Mouse (Mus musculus) intestine, postnatal 0 days (tissue): ENCODE data around the gene Crygs. TPM values are rescaled to one million over a fixed set of nuclear protein-coding genes. Genes with fewer than 3 reads are reported as not detected.
"Not testable (repeated sequence)": the region's sequence is repeated elsewhere in the genome, so short reads cannot be mapped to it uniquely, and the experiment has no call there.

Experiments
- ATAC-seq: fragments of 200-750 bp; cut with Nextera tagmentation; 2 replicates; pipeline ENCODE4 v1.8.0; 2017; ENCODE audit warnings: mild to moderate bottlenecking, moderate TSS enrichment, moderate library complexity
- H3K27ac ChIP-seq: fragments of 300-500 bp; sonication (generic); 2 replicates; pipeline ENCODE4 v1.5.1; 2014; ENCODE audit warnings: mild to moderate bottlenecking, low read depth, low read length, moderate library complexity
- H3K27me3 ChIP-seq: fragments of 300-500 bp; sonication (generic); replicated peaks from 2 replicates; pipeline ENCODE4 v1.6.1; 2014; ENCODE audit warnings: low read length, mixed read lengths; ENCODE audit not compliant: control insufficient read depth, insufficient read depth
- H3K36me3 ChIP-seq: fragments of 300-500 bp; sonication (generic); 2 replicates; pipeline ENCODE4 v1.6.1; 2014; ENCODE audit warnings: mild to moderate bottlenecking, moderate library complexity; ENCODE audit not compliant: control insufficient read depth, insufficient read depth
- H3K4me1 ChIP-seq: fragments of 300-500 bp; sonication (generic); replicated peaks from 2 replicates; pipeline ENCODE4 v1.6.1; 2014; ENCODE audit warnings: antibody characterized with exemption, low read length, mixed read lengths; ENCODE audit not compliant: control insufficient read depth, insufficient read depth
- H3K4me2 ChIP-seq: fragments of 300-500 bp; sonication (generic); replicated peaks from 2 replicates; pipeline ENCODE4 v1.6.1; 2014; ENCODE audit warnings: low read depth, mild to moderate bottlenecking, moderate library complexity
- H3K4me3 ChIP-seq: fragments of 300-500 bp; sonication (generic); 2 replicates; pipeline ENCODE4 v1.5.1; 2014; ENCODE audit warnings: low read depth, low read length
- H3K9ac ChIP-seq: fragments of 300-500 bp; sonication (generic); 2 replicates; pipeline ENCODE4 v1.6.1; 2014; ENCODE audit warnings: mild to moderate bottlenecking, low read depth, low read length
- H3K9me3 ChIP-seq: fragments of 300-500 bp; sonication (generic); 2 replicates; pipeline ENCODE4 v1.6.1; 2016; ENCODE audit warnings: mixed run types; ENCODE audit not compliant: control insufficient read depth
- CTCF ChIP-seq: sonication (generic); IDR thresholded peaks from 2 replicates; pipeline ENCODE4 v1.5.1; 2016; ENCODE audit warnings: low read depth, mild to moderate bottlenecking, control low read depth, antibody characterized with exemption, moderate library complexity
- WGBS: fragments of 180-500 bp; shearing (Covaris S2); extraction: QIAGEN DNeasy Blood & Tissue Kit; methylation state at CpG from one replicate; pipeline ENCODE4 v1.1.7; 2014; 5-methylcytosine and 5-hydroxymethylcytosine counted together
- polyA plus RNA-seq: library from polyadenylated mRNA; unstranded; fragments of >200 nt; fragmentation: Nextera tagmentation; extraction: Ambion mirVana; gene quantifications from 2 replicates; pipeline ENCODE4 v1.2.1, GENCODE M21; 2015

The Crygs gene
- polyA plus RNA-seq, 1 experiment from 2014 or later = not detected

DNA sequence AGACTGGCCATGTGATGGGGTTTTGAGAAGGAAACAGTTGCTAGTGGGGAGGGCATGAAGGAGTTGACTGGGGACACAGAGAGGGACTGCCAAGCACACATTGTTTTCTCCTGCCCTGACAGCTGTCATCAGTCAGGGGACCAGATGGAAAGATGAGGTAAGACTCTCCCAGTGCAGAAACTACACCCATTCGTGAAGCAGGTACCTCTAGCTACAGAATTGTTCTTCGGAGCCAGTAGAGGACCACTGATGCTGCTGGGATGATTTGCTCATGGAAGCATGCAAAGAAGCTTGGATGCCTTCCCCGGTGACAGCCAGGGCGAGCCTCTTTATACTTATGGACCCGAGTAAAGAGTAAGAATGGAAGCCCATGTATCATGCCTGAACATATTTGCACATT, 13.9 kb downstream of the Crygs start:
- Histone ChIP-seq H3K27ac (no peak overlapping the region), H3K36me3 (no peaks in the 10 kb centered on the region), H3K27me3 (no peaks in the 10 kb centered on the region), H3K4me2 (no peak overlapping the region), H3K9ac (no peak overlapping the region), H3K4me1 (no peaks in the 10 kb centered on the region), H3K9me3 (no peaks in the 10 kb centered on the region), H3K4me3 (no peak overlapping the region)
- no peak for TF ChIP-seq CTCF
- ATAC-seq = no peak
- 71% methylated on average over 5 of the region's 5 CpGs for WGBS

GRCm38 (mm10) chr16:22795497-22795896, 15.9 kb downstream of the Crygs start:
- 80% methylated on average over 3 of the region's 3 CpGs for WGBS
- H3K4me1 ChIP-seq = no peaks in the 10 kb centered on the region
- ATAC-seq = no peak

GRCm38 (mm10) chr16:22791235-22791634, 20.1 kb downstream of the Crygs start:
- Histone ChIP-seq H3K27ac (no peak overlapping the region), H3K4me1 (no peaks in the 10 kb centered on the region), H3K9me3 (no peaks in the 10 kb centered on the region), H3K9ac (no peak overlapping the region), H3K4me3 (no peak overlapping the region), H3K27me3 (no peaks in the 10 kb centered on the region), H3K4me2 (no peak overlapping the region), H3K36me3 (no peaks in the 10 kb centered on the region)
- no peak for TF ChIP-seq CTCF
- WGBS = 35% methylated on average over 2 of the region's 2 CpGs
- no peak for ATAC-seq

More at GRCm38 (mm10) chr16:22795497-22795896, 15.9 kb downstream of the Crygs start:
- Histone ChIP-seq H3K27ac (no peak overlapping the region), H3K9ac (no peak overlapping the region), H3K27me3 (no peaks in the 10 kb centered on the region), H3K4me3 (no peak overlapping the region), H3K4me2 (no peak overlapping the region), H3K9me3 (no peaks in the 10 kb centered on the region), H3K36me3 (no peaks in the 10 kb centered on the region)
- TF ChIP-seq CTCF = peak; percentile 66

DNA sequence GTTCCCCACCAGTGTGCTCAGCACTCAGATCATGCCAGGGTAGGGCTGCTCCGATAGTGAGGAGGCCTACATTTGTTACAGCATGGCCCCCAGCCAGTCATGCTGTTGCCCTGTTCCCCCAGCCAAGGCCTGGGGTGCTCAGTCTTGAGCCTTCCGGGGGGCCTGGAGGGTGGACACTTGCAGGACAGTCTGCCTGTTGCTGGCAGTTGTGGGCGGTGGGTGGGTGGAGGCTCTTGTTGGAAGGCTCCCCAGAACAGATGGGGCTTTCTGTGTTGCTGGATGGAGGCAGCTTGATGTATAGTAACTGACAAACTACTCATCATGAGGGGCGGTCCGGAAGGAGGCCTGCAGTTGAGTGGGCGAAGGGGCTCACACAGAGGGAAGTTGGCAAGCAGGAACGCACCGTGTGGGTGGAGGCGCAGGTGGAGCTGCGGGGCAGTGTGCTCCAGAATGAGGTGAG, 21.4 kb downstream of the Crygs start:
- Histone ChIP-seq H3K9me3 (no peaks in the 10 kb centered on the region), H3K27ac (no peak overlapping the region), H3K27me3 (no peaks in the 10 kb centered on the region), H3K9ac (no peak overlapping the region), H3K4me3 (no peak overlapping the region), H3K36me3 (no peaks in the 10 kb centered on the region), H3K4me1 (no peaks in the 10 kb centered on the region), H3K4me2 (no peak overlapping the region)
- ATAC-seq = no peak
- WGBS = 56% methylated on average over 10 of the region's 10 CpGs
- no peak for TF ChIP-seq CTCF

- Histone ChIP-seq H3K36me3 (no peaks in the 10 kb centered on the region), H3K27ac (no peak overlapping the region), H3K4me1 (no peaks in the 10 kb centered on the region), H3K27me3 (no peaks in the 10 kb centered on the region), H3K9ac (no peak overlapping the region), H3K9me3 (no peaks in the 10 kb centered on the region), H3K4me3 (no peak overlapping the region), H3K4me2 (no peak overlapping the region)
- 83% methylated on average over 5 of the region's 5 CpGs for WGBS
- TF ChIP-seq CTCF = no peak
- ATAC-seq = no peak
These were observed 28.7 kb downstream of the Crygs start for GRCm38 (mm10) chr16:22782686-22783085.

DNA sequence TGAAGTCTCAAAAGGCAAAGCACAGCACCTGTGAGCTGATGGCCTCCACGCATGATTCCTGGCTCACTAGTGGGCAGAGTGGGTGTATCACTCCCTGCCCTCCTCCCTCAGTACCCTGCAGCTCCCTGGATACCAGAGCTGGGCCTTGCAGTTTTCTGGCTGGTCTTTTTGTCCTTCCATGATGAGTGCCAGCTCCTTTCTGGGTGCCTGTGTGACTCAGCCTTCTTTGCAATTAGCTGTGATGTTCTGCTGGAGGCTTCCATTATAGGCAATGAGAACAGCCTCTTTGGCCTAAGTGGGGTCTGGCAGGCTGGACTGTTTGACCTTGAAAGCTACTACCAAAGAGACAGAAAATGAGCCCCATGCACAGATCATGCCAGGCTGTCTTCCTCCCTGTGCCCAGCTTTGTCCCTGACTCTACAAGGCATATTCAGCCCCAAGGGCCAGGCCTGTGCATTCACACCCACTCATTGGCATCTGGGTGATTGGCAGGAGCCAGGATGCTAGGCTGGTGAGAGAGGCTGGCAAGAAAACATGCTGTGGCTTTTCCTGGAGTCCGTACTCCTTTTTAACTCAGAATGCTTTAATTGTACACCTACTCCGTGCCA, 32.0 kb downstream of the Crygs start:
- Histone ChIP-seq H3K27me3 (no peaks in the 10 kb centered on the region), H3K4me3 (no peak overlapping the region), H3K4me2 (no peak overlapping the region), H3K9me3 (no peaks in the 10 kb centered on the region), H3K36me3 (no peaks in the 10 kb centered on the region), H3K9ac (no peak overlapping the region), H3K4me1 (no peaks in the 10 kb centered on the region), H3K27ac (no peak overlapping the region)
- WGBS = 94% methylated on average over 3 of the region's 3 CpGs
- no peak for TF ChIP-seq CTCF
- no peak for ATAC-seq

DNA sequence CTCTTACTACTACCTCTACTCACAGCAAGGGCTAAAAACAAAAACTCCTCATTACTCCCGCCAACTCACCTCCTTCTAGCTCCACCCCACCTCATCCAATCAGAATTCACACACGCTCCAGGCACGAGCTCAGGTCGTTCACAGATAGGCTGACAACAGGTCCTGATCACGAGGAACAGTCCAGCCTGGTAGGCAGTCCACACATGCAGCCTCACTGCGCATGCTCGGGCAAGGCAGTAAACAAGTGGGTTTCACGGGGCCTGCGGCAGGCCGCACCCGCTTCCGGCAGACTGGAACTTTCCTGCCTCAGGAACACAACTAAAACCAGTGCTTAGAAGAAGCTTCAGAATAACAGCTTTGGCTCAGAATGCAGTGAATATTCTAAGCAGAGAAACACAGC, 33.1 kb downstream of the Crygs start:
- not testable (repeated sequence) for H3K27me3 ChIP-seq, H3K27ac ChIP-seq, H3K4me2 ChIP-seq, H3K9me3 ChIP-seq, H3K9ac ChIP-seq, ATAC-seq, H3K36me3 ChIP-seq, H3K4me1 ChIP-seq, H3K4me3 ChIP-seq
- 92% methylated on average over 12 of the region's 12 CpGs for WGBS
